Mouse (Mus musculus) cerebellum, adult 11-12 months (tissue): ENCODE results near the gene Lalba.
A peak's percentile ranks its signal among the peaks of the same experiment; 100 is the strongest.
"Not testable (repeated sequence)": the region's sequence is repeated elsewhere in the genome, so short reads cannot be mapped to it uniquely, and the experiment has no call there.

Source experiments
- DNase-seq: peaks from one replicate; pipeline ENCODE4 v3.0.0; 2022

The Lalba gene

DNA sequence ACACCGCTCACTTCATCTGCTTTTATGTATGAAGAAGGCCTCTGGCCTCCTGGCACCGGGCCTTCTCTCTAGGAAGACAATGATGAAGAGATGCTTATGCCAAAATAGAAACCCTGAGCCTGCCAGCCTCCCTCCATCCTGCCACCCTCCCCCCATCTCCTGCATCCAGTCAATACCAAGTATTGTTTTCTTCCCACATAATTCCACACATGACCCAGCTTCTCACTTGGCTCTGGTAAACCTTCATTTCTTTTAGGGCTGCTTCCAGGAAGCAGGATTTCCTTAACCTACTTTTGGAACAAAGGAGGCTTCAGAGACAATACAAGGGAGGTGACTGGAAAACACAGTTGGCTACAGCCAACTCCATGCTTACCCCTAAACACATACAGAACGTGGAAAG lies at the start of gene Lalba:
Gene Lalba (minus strand): TSS at position 21 of the 400 bp plus-strand sequence.
- DNase-seq: no peak

DNA sequence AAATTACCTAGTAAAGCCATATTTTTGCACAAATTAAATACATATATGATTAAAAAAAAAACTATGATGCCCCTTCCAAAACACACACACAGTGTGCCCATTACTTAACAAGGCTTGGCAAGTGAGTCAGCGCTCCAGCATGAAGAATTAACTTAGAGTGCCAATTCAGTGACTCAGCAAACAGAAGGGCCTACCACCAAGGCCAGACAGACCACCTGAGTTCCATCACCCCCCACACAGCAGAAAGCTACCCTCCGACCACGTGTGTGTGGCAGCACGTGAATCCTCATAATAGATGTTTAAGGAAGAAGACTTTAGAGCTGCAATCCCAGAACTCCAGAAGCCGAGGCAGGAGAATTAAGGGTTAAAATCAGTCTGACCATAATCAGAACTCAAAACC lies 49.8 kb upstream of the Lalba start:
- DNase-seq: no peak

DNA sequence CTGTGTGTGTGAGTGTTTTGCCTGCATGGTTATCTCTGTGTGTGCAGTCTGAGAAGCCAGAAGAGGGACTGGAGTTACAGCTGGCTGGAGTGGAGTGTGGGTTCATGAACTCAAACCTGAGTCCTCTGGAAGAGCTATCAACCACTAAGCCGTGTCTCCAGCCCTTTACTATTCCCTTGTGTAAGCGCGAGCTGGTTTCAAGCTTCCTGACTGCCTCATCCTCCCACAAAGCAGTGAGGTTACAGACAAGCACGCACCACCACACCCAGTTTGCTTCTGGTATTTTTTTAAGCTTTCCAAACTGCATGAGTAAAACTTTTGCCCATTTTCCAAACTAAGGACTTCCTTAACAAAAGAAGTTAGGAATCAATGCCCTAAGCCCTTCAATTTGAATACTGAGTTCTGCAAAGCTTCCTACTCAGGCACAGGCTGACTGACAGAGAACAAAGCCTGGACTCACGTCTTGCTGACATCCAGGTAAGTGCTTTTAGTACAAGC lies 45.6 kb upstream of the Lalba start:
- no peak for DNase-seq

- no peak for DNase-seq
These were observed 44.7 kb upstream of the Lalba start for GRCm38 (mm10) chr15:98527056-98527771.

DNA sequence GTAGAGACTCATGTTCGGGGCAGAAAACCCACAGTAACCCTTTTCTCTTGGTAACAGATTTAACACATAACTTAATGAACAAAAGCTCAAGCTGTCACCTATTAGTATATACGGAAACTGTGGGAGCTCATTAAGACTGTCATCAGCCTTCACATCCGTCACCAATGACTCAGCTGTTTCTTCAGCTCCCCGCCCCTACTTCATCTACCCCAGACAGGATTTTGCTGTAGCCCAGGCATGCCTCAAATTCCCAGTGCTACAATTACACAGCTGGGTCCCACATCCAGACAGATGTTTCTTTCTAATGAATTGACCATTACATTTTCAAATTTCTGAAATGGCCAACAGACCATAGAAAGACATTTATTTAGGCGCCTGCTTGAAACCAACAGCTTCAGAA lies 43.5 kb upstream of the Lalba start:
- no peak for DNase-seq

GRCm38 (mm10) chr15:98521245-98521644 lies 38.7 kb upstream of the Lalba start:
- DNase-seq: no peak

- peak; percentile 45 for DNase-seq
These were observed 35.1 kb upstream of the Lalba start for GRCm38 (mm10) chr15:98517380-98518355.

GRCm38 (mm10) chr15:98514845-98515244 lies 32.3 kb upstream of the Lalba start:
- DNase-seq: not testable (repeated sequence)

GRCm38 (mm10) chr15:98514146-98514545 lies 31.6 kb upstream of the Lalba start:
- DNase-seq: no peak

- DNase-seq: not testable (repeated sequence)
These were observed 31.2 kb upstream of the Lalba start for GRCm38 (mm10) chr15:98513676-98514075.

DNA sequence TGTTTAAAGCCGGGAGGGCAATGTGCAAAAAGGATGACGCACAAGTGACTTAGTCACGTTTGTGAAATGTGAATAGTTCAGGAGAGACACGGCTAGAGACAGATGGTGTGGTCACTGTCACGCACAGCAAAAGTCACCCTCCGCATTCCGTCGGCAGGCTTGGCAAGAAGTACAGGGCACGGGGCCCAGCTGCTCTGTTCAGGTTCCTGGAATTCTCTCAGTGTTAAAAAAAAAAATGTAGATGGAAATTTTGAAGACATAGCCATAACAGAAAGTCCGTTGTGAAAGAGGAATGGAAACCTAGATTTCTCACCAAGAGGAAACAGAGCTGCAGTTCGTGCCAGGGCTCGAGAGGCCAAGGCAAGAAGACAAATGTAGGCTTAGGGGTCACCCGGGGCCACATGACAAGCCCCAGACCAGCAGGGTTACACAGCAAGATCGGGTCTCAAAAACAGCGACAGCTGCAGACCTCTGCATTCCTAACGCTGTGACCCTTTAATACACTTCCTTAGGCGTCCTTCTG lies 30.3 kb upstream of the Lalba start:
- DNase-seq: peak; percentile 49

DNA sequence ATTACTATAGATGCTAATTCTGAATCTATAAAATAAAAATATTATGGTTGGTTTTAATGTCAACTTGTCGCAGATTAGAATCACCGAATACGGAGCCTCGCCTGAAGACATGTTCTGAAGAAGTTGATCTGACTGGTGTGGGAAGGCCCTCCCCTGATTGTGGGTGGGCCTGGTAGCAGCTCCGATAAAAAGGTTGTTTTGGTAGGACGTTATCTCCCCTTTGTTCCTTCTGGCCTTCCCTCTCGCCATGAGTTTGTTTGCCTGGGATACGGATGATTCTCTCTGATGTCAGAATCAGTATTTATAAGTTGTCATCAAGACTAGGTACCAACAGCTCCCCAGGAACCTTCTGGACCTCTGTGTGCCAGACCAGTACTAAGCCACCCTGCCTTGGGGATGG lies 29.7 kb upstream of the Lalba start:
- DNase-seq: no peak

DNA sequence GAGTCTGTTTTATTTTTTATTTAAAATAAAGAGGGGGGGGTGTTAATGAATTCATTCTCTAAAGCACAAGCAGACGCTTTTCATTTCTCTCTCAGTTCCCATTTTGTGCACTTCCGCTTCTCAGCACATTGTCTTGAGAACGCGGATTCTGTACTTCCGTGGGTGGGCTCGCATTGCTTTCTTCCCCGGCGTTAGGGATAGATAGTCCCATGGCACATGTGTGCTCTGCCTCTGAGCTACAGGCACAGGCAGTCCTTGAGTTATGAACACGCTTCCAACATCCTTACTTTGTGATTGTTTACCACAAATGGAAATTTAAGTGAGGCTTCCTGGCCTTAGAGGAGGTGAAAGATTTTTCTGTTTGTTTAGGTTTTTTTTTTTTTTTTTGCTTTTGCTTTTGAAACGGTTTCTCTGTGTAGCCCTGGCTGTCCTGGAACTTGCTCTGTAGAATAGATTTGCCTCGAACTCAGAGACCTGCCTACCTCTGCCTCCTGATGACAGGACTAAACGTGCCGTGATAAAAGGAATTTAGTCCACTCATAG lies 28.9 kb upstream of the Lalba start:
- DNase-seq: no peak

DNA sequence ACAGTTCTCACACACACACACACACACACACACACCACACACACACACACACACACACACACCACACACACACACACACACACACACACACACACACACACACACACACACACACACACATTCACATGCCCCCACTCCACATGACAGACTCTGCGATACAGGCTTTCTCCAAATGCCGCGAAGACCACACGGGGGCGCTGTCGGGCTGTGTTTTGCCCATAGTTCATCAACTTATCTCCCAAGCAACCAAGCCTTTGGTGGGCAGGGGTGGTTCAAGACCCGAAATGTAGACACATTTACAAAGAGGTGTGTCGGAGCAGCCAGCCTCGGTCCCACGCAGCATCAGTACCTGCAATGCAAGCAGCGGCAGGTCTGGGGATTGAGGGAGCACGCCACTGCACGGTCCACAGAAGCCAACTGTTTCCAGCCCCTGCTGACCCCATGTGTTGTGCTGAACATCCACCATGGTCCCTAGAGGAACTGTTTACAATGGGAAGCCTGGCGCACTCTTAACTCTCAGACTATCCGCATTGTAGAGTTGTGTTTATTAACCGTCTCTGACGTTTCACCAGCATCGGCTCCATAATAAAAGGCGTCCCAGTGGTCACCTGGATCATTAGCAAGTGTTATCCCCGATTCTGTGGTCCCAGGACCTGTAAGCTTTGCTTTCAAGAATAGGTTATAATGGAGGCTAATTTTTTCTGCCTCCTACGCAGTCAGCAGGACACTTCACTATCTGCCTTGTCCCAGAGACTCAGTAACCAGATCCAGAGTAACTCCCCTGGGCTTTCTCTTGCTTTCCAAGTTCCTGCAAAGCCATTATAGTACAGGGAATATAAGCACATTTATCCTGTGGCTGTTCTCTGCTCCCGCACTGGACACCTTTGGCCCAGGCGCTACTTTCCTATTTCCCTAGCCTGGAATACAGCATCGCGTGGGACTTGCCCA lies 28.2 kb upstream of the Lalba start:
- DNase-seq: peak; percentile 47

- DNase-seq: no peak
These were observed 26.9 kb upstream of the Lalba start for GRCm38 (mm10) chr15:98509387-98509786.

GRCm38 (mm10) chr15:98507321-98507720 lies 24.8 kb upstream of the Lalba start:
- no peak for DNase-seq

- DNase-seq: no peak
These were observed 23.9 kb upstream of the Lalba start for GRCm38 (mm10) chr15:98506253-98506957.

DNA sequence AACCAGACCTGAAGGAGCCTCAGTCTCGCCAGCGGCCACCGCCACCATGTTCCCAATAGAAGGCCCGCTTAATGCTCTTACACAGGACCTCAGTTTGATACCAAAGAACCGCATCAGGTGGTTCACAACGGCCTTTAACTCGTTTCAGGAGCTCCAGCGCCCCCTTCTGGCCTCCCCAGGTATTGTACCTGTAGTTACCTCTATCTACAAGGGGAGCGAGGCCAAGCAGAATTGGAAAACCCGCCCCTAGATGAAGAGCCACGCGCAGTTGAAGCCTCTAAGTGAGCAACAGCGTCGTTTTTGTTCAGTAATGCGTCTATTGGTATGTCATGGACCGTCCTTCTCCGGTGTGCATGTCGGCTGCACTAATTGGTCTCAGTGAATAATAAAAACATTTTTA lies 22.0 kb upstream of the Lalba start:
- DNase-seq: no peak

- no peak for DNase-seq
These were observed 20.8 kb upstream of the Lalba start for GRCm38 (mm10) chr15:98503317-98503716.

GRCm38 (mm10) chr15:98497631-98498030 lies 15.1 kb upstream of the Lalba start:
- no peak for DNase-seq

DNA sequence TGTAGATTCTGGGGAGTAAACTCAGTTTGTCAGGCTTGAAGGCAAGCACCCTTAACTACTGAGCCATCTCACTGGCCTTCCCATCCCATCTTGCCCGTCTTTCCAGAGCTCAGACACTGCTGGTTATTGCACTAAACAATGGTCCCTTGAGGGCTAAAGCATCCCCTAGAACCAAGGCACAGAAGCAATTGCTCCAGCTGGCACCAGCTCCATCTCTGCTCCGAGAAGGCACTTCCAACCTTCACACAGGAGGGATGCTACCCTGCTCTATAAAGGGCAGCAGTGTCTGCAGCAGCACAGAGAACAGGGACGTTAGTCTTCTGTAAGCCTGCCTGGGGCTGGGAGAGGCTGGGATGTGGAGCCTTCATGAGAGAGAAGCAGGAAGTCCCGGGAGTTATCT lies 9.6 kb upstream of the Lalba start, which contains the start of gene Olfr279:
Gene Olfr279 (plus strand): TSS at position 301 of the 400 bp plus-strand sequence.
- no peak for DNase-seq
